Mouse (Mus musculus): ENCODE results near the gene Fmnl3.

Fmnl3 gene

GRCm38 (mm10) chr15:99370259-99370691 is at the start of gene Fmnl3:
Fmnl3 (minus strand) TSS chr15:99370482.
- peak; percentile 92 for DNase-seq

GRCm38 (mm10) chr15:99417692-99418271 is 47.5 kb upstream of the Fmnl3 start:
- DNase-seq: no peak

GRCm38 (mm10) chr15:99416957-99417356 is 46.7 kb upstream of the Fmnl3 start:
- DNase-seq: no peak

GRCm38 (mm10) chr15:99416348-99416882 is 46.1 kb upstream of the Fmnl3 start:
- peak; percentile 78 for DNase-seq

- DNase-seq: peak; percentile 55
Observed at GRCm38 (mm10) chr15:99415793-99416192, 45.5 kb upstream of the Fmnl3 start.

GRCm38 (mm10) chr15:99411747-99412146 is 41.5 kb upstream of the Fmnl3 start:
- DNase-seq: no peak

- no peak for DNase-seq
Observed at GRCm38 (mm10) chr15:99408845-99409244, 38.6 kb upstream of the Fmnl3 start.

GRCm38 (mm10) chr15:99406986-99407570 is 36.8 kb upstream of the Fmnl3 start:
- no peak for DNase-seq

- no peak for DNase-seq
Observed at GRCm38 (mm10) chr15:99405150-99405549, 34.9 kb upstream of the Fmnl3 start.

GRCm38 (mm10) chr15:99403159-99403889 is 33.0 kb upstream of the Fmnl3 start:
- no peak for DNase-seq

- no peak for DNase-seq
Observed at GRCm38 (mm10) chr15:99400602-99401001, 30.3 kb upstream of the Fmnl3 start.

- DNase-seq: no peak
Observed at GRCm38 (mm10) chr15:99399503-99400245, 29.4 kb upstream of the Fmnl3 start.

GRCm38 (mm10) chr15:99397622-99398021 is 27.3 kb upstream of the Fmnl3 start:
- DNase-seq: no peak

- DNase-seq: no peak
Observed at GRCm38 (mm10) chr15:99396875-99397274, 26.6 kb upstream of the Fmnl3 start.

GRCm38 (mm10) chr15:99396462-99396861 is 26.2 kb upstream of the Fmnl3 start:
- no peak for DNase-seq

- peak; percentile 76 for DNase-seq
Observed at GRCm38 (mm10) chr15:99393386-99394252, 23.3 kb upstream of the Fmnl3 start.

- peak; percentile 100 for DNase-seq
Observed at GRCm38 (mm10) chr15:99392486-99393385, 22.5 kb upstream of the Fmnl3 start, which contains the start of gene Tmbim6. Tmbim6 (plus strand) TSS chr15:99392882.

GRCm38 (mm10) chr15:99391975-99392374 is 21.7 kb upstream of the Fmnl3 start:
- no peak for DNase-seq

GRCm38 (mm10) chr15:99390472-99391401 is 20.5 kb upstream of the Fmnl3 start:
- DNase-seq: no peak

- DNase-seq: no peak
Observed at GRCm38 (mm10) chr15:99387976-99388375, 17.7 kb upstream of the Fmnl3 start.
